In genomic region chr5:31634679-31635078, GRCm38 (mm10) we compare ENCODE assay signal across 14 mouse cellular contexts.
"Had no signal": no experiment of that assay in that cellular context is flagged by ENCODE, and none has a peak within 500 bp of the region (broad histone marks: within the 10 kb centered on the region; RNA-seq: fewer than 3 reads in every experiment).

No protein-coding gene starts in this region.

- H3K27me3 ChIP-seq: liver, embryonic 13.5 days; megakaryocyte, embryonic 14.5 days; midbrain, embryonic 13.5 days had no signal

- H3K4me3 ChIP-seq: layer of hippocampus, adult 2 months; liver, embryonic 13.5 days; megakaryocyte, embryonic 14.5 days; midbrain, embryonic 10.5 days; midbrain, embryonic 13.5 days had no signal

- DNase-seq: kidney, postnatal 25 days; layer of hippocampus, adult 9-11 months; liver, embryonic 13.5 days; lung, embryonic 14.5 days; lung, postnatal 36 days; thymus, adult 18-20 months; thymus, postnatal 36 days had no signal

- ATAC-seq: lung, postnatal 0 days; midbrain, embryonic 13.5 days; midbrain, embryonic 16.5 days had no signal

- H3K27ac ChIP-seq: kidney, postnatal 0 days; layer of hippocampus, adult 2 months; liver, embryonic 13.5 days; midbrain, embryonic 13.5 days had no signal

- H3K9me3 ChIP-seq: liver, embryonic 13.5 days; megakaryocyte, embryonic 14.5 days; midbrain, embryonic 10.5 days; midbrain, embryonic 13.5 days had no signal

- H3K4me2 ChIP-seq: liver, embryonic 13.5 days; lung, embryonic 14.5 days; midbrain, embryonic 13.5 days had no signal

- H3K9ac ChIP-seq: liver, embryonic 13.5 days; lung, embryonic 14.5 days; midbrain, embryonic 13.5 days had no signal

- H3K36me3 ChIP-seq: liver, embryonic 13.5 days; midbrain, embryonic 13.5 days had no signal
